Mouse (Mus musculus) megakaryocyte progenitor cell, adult 5-6 weeks (primary cell): ENCODE data around the gene Cmtr1. TPM values are rescaled to one million over a fixed set of nuclear protein-coding genes. Genes with fewer than 3 reads are reported as not detected.
"Not testable (repeated sequence)": the region's sequence is repeated elsewhere in the genome, so short reads cannot be mapped to it uniquely, and the experiment has no call there.

Experiments
- ATAC-seq: replicated peaks from 2 replicates; pipeline ENCODE4 v1.8.0; 2016; ENCODE audit warnings: mild to moderate bottlenecking, moderate TSS enrichment, inconsistent platforms; ENCODE audit not compliant: poor library complexity
- total RNA-seq, 2 experiments: library from RNA; stranded (forward) in 1 of 2; stranded (reverse) in 1 of 2; fragments of 157-497, 149-512 nt in 1 of 2; fragments of 200-1000 nt in 1 of 2; gene quantifications; 2 replicates each; pipeline versions ENCODE4 v1.2.3 to v1.2.4; 2015 to 2017

Cmtr1 gene
- total RNA-seq, 2 experiments from 2014 or later: 37.1 to 136 TPM

GRCm38 (mm10) chr17:29700573-29700972 lies 40.2 kb downstream of the Cmtr1 start:
- ATAC-seq: no peak

DNA sequence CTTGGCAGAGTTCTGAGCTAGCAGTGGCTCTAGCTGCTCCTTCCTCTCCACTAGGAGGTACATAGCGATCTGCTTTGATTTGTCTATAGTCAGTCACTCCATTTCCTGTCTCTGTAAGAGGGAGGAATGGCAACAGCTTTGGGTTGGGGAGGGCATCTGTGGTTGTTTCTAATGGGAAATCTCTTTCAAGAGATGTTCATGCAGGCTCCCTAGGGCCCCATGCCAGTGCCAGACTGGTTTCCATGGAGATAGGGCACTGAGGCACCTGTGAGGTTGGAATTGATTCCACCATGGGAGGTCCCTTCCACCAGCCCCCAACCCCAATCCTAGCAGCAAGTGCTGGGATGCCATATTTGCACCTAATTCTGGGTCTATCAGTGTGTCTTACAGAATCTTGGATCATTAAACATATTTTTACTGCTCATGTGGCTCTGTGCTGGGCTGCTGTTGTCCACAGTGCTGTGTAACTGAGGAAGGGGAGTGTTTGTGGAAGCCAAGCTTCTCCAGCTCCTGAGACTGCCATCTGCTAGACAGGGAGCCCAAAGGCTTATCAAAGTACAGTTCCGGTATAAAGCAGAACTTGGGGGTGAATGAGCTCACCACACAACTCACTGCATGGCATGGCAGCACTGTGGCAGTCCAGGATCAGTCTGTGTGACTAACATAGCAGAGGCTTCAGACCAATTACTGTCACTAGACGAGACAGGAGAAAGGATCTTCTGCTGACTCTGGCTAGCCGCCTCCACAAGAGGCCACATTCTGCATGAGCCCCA lies 42.7 kb downstream of the Cmtr1 start:
- peak; percentile 54 for ATAC-seq

DNA sequence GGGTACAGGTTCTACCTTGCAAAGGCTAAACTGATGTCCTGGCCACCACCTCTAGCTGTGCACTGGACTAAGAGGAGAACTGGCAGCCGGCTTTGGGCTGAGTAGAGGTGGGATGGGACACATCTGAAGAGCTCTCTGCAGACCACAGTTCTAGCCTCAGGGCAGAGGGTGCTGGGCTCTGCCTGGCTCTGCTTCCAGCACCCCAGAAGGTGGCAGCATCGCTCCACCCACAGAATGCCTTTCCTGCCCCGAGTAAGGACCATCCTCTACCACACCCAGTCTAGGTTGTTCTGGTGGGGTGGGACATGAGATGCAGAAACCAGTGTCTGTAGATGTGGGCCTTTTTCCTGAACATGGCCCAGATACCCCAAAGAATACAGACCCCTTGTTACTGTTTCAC lies 44.4 kb downstream of the Cmtr1 start:
- ATAC-seq: peak; percentile 68

DNA sequence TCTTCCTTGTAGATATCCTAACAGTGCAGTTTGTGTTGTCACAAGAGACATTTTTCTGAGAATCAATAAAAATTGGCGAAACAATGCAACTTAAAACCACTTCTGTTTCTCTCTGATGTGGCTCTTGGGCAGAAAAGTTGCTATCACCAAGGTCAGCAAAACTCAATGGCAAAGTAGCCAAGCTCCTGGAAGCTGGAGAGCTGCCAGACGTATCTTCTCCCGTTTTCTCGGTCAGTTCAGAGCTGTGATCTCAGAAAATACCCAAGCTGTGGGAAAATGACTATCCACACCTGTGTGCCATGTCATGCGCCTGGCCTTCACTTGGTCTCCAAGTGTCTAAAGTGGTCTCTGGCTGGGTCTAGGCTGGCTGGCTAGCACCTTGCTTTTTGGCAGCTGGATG lies 45.5 kb downstream of the Cmtr1 start:
- no peak for ATAC-seq

DNA sequence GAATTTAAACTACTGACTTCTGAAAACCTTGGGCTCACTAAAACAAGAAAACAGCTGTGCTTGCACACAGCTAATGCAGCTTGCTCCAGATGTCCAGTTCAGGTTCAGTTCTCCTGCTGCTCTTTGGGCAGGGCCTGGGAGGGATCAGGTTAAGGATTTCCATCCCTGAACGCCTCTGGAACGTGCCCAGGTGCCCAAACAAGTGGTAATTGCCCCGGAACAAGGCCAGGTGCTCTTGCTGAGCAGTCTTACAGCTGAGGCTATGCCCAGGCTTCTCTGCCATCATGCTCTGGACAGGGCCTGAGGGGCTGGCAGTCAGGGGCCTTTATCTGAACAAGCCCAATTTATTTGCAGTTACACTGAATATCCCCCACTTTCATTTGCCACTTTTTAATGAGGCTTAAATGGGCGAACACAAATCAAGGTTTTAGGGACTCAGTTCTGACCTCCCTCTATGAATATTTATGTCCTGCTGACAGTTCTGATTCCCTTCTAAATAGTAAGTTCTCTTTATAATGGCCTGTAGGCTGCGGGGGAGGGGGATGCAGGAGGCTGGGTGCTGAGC lies 46.7 kb downstream of the Cmtr1 start:
- no peak for ATAC-seq

DNA sequence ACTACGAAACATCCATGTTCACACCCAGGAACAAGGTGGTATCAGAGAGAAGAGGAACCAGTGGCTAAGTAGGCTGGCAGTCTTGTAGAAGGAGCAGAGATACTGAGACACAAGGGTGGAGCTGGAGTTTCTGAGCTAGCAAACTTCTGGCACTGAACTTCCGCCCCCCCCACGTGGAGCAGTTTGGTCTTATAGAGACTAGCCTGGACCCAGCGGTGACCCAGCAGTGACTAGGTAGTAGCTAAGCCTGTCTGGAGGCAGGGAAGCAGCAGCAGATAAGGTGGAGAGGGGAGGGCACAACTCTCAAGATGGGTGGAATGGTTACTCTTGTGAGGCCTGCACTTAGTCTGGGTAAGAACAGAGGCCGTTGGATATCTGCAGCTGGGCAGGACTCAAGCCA lies 48.4 kb downstream of the Cmtr1 start:
- ATAC-seq: peak; percentile 66

- ATAC-seq: no peak
Measured at GRCm38 (mm10) chr17:29710562-29711044, 50.2 kb downstream of the Cmtr1 start.

GRCm38 (mm10) chr17:29711076-29711744 lies 50.8 kb downstream of the Cmtr1 start:
- ATAC-seq: no peak

- ATAC-seq: no peak
Measured at GRCm38 (mm10) chr17:29711745-29712431, 51.5 kb downstream of the Cmtr1 start.

GRCm38 (mm10) chr17:29712565-29712964 lies 52.2 kb downstream of the Cmtr1 start:
- no peak for ATAC-seq

GRCm38 (mm10) chr17:29713734-29714133 lies 53.3 kb downstream of the Cmtr1 start:
- not testable (repeated sequence) for ATAC-seq

DNA sequence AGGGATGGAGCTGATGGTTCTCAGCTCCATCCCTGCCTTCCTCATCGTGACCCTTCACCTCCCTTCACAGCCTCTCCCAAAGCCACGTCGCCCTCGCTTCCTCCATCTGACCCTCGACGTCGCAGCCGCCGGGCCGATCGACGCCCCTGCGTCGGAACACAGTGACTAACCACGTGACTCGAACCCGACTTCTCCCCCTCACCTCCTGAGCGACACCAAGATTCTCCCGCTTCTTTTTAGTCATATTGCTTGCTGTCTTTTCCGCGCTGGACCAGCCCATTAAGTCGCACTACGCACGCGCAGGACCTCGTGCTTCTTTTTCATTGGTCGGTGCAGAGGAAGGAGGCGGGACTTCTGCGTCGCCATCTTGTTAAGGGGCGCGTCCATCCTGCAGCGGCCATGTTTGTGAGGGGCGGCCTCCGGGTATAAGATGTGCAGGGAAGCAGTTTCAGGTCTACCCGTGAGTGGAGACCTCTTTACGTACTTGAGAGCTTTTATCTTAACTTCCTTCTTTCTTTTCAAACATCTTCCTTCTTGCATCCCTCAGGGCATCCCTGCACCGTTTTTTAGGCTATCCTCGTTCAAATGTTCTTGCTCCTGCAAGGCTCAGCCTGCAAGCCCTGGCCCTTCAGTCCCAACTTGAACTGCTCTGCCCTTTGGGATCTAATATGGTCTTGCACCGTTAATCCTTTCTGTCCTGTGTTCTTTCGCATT lies 56.5 kb downstream of the Cmtr1 start, which contains the start of gene Ccdc167:
Gene Ccdc167, minus strand, starts transcription at position 313 of the 714 bp plus-strand sequence.
- peak; percentile 99 for ATAC-seq

DNA sequence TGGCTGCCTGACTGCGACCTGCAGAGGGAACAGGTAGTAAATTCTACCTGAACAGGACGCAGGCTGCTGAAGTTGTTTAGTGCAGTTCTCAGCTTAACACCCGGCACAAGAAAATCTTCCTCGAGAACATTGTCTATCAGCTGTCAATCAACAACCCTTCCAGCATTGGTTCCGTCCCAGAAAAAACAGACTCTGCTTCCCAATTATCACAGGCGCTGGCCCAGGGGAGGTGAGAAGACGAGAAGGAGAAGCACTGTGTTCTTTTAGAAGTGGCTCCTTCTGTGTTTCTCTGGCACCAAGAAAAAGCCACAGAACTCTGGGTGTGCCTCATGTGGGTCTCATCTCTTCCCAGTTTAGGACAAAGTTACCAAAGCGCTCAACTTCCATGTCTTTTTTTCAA lies 58.3 kb downstream of the Cmtr1 start:
- no peak for ATAC-seq

DNA sequence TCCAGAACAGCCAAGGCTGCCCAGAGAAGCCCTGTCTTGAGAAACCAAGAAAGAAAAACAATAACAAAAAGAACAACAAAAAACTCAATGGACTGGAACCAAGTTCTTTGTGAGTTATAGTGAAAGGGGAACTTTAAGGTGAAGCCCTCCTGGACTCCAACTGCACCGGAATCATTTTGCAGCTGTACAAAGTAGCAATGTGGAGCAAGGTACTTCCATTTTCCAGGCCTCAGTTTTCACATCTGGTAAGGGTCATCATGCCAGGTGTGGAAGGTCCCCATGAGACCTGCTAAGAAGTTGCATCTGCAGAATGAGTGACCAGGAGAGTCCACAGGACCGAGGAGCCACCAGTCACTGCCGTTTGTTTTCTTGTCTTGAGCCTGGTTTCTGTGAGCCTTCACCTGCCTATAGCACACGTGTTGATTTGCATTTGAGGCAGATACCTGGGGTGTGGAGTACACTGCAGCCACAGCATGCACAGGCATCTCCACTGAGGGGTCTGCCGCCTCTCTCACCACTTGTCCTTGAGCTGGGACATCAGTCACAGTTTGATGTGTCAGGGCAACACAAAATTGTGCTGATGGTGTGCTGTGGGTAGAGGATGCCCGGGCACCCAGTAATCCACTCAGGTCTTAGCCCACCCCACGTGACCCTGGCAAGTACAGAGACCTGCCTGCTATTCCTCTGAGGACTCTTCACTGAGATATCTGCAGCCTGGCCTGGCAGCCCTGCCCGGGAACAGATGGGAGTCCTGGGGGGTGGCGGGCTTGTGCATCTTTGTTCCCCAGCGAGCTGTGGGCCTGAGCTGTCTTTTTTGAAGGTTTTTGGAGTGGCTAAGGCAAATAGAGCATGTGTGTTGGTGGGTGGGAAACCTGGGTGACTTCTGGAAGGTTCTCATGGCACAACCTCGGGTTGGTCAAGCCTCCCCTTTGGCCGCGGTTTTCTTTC lies 59.5 kb downstream of the Cmtr1 start:
- ATAC-seq: no peak

GRCm38 (mm10) chr17:29720755-29721365 lies 60.5 kb downstream of the Cmtr1 start:
- ATAC-seq: no peak

GRCm38 (mm10) chr17:29724610-29725009 lies 64.2 kb downstream of the Cmtr1 start:
- ATAC-seq: no peak

DNA sequence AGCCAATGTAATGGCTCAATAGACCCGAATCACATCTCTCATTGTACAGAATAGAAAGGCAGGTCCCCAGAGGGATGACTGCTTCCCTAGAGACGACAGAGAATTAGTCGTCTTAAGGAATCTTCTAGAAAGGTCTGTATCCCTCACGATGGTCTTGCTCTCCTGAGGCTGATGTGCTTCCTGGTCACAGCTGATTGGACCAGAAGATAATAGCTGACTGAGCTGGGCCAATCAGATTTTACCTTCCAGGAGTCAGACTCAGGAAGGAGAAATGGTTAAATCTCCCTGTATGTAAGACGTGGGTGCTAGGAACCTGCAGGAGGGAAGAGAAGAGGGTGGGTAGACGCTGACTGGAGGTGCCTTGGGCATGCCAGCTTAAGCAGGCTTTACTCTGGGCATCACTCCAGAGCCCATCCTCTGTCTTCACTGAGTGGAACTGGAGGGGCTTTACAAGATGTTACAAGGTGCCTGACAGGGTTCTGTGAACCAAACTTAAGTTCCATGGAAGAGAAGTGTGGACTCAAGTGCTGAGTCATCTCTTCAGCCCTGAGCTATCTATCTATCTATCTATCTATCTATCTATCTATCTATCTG lies 64.7 kb downstream of the Cmtr1 start:
- no peak for ATAC-seq

DNA sequence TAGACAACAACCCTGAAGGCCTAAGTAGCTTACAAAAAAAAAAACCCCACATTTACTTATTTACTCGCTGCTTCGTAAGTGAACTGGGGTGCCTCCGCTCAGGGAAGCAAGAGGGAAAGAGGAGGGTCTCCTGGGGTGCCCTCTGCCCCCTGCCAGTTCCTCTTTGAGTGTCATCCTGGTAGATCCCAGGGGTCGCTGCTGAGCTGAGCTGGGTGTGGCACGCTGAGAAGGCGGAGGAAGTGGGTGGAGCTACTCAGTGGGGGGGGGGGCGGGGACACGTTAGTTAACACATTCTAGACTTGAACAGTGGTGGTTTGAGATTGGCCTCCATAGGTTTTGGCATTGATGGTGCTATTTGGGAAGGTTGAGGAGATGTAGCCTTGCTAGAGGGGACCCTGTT lies 67.7 kb downstream of the Cmtr1 start:
- peak; percentile 72 for ATAC-seq
